Mouse (Mus musculus) kidney, postnatal 0 days (tissue): Measurements from ENCODE around the gene Ubr7. TPM values are rescaled to one million over a fixed set of nuclear protein-coding genes. Genes with fewer than 3 reads are reported as not detected.

Experiments
- ATAC-seq: fragments of 200-750 bp; cut with Nextera tagmentation; replicated peaks from 2 replicates; pipeline ENCODE4 v1.8.0; 2017; ENCODE audit warnings: low read depth, moderate number of reproducible peaks, moderate TSS enrichment, moderate library complexity; ENCODE audit not compliant: low FRiP score
- DNase-seq: peaks from one replicate; pipeline ENCODE4 v3.0.0-alpha.2; 2016; ENCODE audit warnings: low spot score
- H3K27ac ChIP-seq: fragments of 300-500 bp; sonication (generic); 2 replicates; pipeline ENCODE4 v1.5.1; 2014; ENCODE audit warnings: mild to moderate bottlenecking
- H3K27me3 ChIP-seq: fragments of 300-500 bp; sonication (generic); 2 replicates; pipeline ENCODE4 v1.6.1; 2014; ENCODE audit warnings: low read length, mixed read lengths; ENCODE audit not compliant: insufficient read depth
- H3K36me3 ChIP-seq: fragments of 300-500 bp; sonication (generic); 2 replicates; pipeline ENCODE4 v1.6.1; 2014; ENCODE audit warnings: low read length, mixed read lengths; ENCODE audit not compliant: insufficient read depth
- H3K4me1 ChIP-seq: fragments of 300-500 bp; sonication (generic); replicated peaks from 2 replicates; pipeline ENCODE4 v1.6.1; 2014; ENCODE audit warnings: antibody characterized with exemption, low read length, mixed read lengths; ENCODE audit not compliant: insufficient read depth
- H3K4me2 ChIP-seq: fragments of 300-500 bp; sonication (generic); 2 replicates; pipeline ENCODE4 v1.6.1; 2014; ENCODE audit warnings: mild to moderate bottlenecking, low read length, moderate library complexity, mixed read lengths
- H3K4me3 ChIP-seq: fragments of 300-500 bp; sonication (generic); replicated peaks from 2 replicates; pipeline ENCODE4 v1.5.1; 2014; ENCODE audit warnings: low read depth, low read length
- H3K9ac ChIP-seq: fragments of 300-500 bp; sonication (generic); 2 replicates; pipeline ENCODE4 v1.6.1; 2014; ENCODE audit warnings: low read depth, low read length
- H3K9me3 ChIP-seq: fragments of 300-500 bp; sonication (generic); replicated peaks from 2 replicates; pipeline ENCODE4 v1.6.1; 2016; ENCODE audit warnings: low read length, inconsistent platforms, mixed read lengths
- CTCF ChIP-seq: IDR thresholded peaks from 2 replicates; pipeline ENCODE4 v1.5.1; 2016; ENCODE audit warnings: antibody characterized with exemption, low read depth, mild to moderate bottlenecking, moderate library complexity
- WGBS: fragments of 180-500 bp; shearing (Covaris S2); extraction: QIAGEN DNeasy Blood & Tissue Kit; methylation state at CpG from one replicate; pipeline ENCODE4 v1.1.7; 2014; 5-methylcytosine and 5-hydroxymethylcytosine counted together
- polyA plus RNA-seq: library from polyadenylated mRNA; unstranded; fragments of >200 nt; fragmentation: Nextera tagmentation; extraction: Ambion mirVana; gene quantifications from 2 replicates; pipeline ENCODE4 v1.2.1, GENCODE M21; 2015

Gene Ubr7
- polyA plus RNA-seq, 1 experiment from 2014 or later: 30.8 TPM

DNA sequence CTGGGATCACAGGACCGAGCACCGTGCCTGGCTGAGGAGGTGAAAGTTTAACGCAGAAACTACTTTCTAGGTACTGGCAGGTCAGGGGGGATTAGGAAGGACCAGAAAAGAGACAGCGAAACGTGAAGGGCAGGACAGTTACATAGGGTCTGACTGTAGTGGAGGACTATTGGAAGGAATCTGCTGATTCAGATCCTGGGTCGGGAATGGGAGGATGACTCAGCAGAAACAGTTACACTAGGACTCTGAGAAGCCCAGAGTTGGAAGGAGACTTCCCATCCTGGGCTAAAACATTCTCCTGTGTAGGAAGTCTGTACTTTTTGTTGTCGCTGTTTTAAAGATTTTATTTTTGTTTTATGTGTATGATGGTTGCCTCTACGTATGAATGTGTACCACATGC, 13.8 kb downstream of the Ubr7 start:
- 95% methylated on average over 8 of the region's 8 CpGs for WGBS
- no peaks in the 10 kb centered on the region for H3K9me3 ChIP-seq
- TF ChIP-seq CTCF: no peak
- no peak for DNase-seq
- H3K36me3 ChIP-seq: peaks cover 65% of the 10 kb centered on the region
- H3K4me1 ChIP-seq: no peaks in the 10 kb centered on the region
- H3K4me2 ChIP-seq: no peak overlapping the region
- H3K4me3 ChIP-seq: no peak overlapping the region
- no peak overlapping the region for H3K27ac ChIP-seq
- no peak overlapping the region for H3K9ac ChIP-seq
- no peaks in the 10 kb centered on the region for H3K27me3 ChIP-seq
- no peak for ATAC-seq

DNA sequence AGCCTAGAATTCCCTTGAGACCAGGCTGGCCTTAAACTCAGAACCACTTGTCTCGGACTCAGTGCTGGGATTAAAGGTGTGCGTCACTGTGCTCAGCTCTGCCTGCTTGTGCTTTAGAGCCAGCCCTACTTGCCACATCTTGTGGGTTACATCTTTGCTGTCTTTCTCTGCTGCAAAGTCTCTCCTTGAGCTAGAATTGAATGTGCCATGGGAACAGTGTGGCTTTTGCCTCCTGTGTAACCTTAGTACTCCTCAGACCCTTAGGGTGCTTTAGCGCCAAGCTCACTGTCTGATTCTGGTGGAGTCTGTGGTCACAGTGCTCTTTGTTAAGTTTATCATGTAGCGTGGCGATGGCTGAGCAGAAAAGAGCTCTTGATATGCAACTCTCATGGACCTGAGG, 14.9 kb downstream of the Ubr7 start:
- no peak for TF ChIP-seq CTCF
- ATAC-seq (no peak), DNase-seq (no peak)
- H3K27ac ChIP-seq: no peak overlapping the region
- WGBS: 96% methylated on average over 5 of the region's 5 CpGs
- H3K4me1 ChIP-seq: no peaks in the 10 kb centered on the region
- peaks cover 64% of the 10 kb centered on the region for H3K36me3 ChIP-seq
- no peak overlapping the region for H3K4me2 ChIP-seq
- H3K4me3 ChIP-seq: no peak overlapping the region
- H3K9me3 ChIP-seq: no peaks in the 10 kb centered on the region
- H3K27me3 ChIP-seq: no peaks in the 10 kb centered on the region
- H3K9ac ChIP-seq: no peak overlapping the region

DNA sequence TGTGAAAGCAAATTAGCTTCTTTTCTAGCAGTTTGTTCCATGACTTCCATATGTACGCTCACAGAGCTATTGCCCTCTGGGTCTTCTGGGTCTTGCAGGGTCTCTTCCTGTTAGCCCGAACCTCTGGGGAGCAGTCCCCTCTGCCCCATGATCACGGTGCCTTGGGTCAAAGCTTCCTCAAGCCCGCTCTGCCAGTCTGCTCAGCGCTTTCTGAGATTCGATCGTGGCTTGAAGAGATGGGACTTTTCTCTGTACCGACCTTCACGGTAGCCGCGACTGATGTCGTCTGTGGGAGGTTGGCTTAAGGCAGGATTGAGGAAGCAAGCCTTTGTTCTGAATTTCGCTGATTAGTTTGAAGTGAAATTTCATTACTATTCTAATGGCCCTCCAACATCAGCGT, 18.3 kb downstream of the Ubr7 start:
- TF ChIP-seq CTCF: no peak
- no peak for ATAC-seq
- Histone ChIP-seq H3K4me3 (no peak overlapping the region), H3K27ac (no peak overlapping the region), H3K9me3 (no peaks in the 10 kb centered on the region), H3K36me3 (peaks cover 33% of the 10 kb centered on the region), H3K9ac (no peak overlapping the region), H3K27me3 (no peaks in the 10 kb centered on the region), H3K4me2 (no peak overlapping the region), H3K4me1 (no peaks in the 10 kb centered on the region)
- WGBS: 92% methylated on average over 14 of the region's 14 CpGs
- no peak for DNase-seq

GRCm38 (mm10) chr12:102778151-102778550, 20.4 kb downstream of the Ubr7 start:
- Histone ChIP-seq H3K27me3 (no peaks in the 10 kb centered on the region), H3K4me1 (no peaks in the 10 kb centered on the region)
- ATAC-seq: no peak

DNA sequence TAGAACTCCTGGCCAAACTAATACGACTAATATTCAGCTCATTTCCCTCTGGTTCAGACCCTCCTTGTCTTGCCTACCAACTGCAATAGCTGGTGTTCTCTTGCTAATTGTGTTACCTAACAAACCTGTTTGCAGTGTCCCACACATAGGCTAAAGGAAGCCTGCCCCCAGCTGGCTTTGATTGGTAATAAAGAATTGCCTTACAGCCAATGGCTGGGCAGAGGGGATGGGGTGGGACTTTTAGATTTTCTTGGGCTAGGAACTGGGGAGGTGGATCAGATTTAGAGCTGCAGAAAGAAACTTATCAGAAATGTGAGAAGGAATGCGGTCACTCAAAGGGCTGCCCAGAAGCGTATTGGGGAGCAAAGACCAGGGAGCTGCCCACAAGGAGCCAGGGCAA, 21.7 kb downstream of the Ubr7 start:
- Histone ChIP-seq H3K9me3 (no peaks in the 10 kb centered on the region), H3K27ac (no peak overlapping the region), H3K4me2 (no peak overlapping the region), H3K4me1 (no peaks in the 10 kb centered on the region), H3K4me3 (no peak overlapping the region), H3K27me3 (no peaks in the 10 kb centered on the region), H3K36me3 (peaks cover 17% of the 10 kb centered on the region; the same call in 1 of the 2 replicates), H3K9ac (no peak overlapping the region)
- WGBS: 41% methylated on average over 3 of the region's 3 CpGs
- ATAC-seq (no peak; the same call in 1 of the 2 replicates), DNase-seq (peak; percentile 30)
- TF ChIP-seq CTCF: peak; percentile 59

More at GRCm38 (mm10) chr12:102778151-102778550, 20.4 kb downstream of the Ubr7 start:
- no peak overlapping the region for H3K9ac ChIP-seq
- H3K4me2 ChIP-seq: no peak overlapping the region
- no peaks in the 10 kb centered on the region for H3K9me3 ChIP-seq
- H3K27ac ChIP-seq: no peak overlapping the region
- DNase-seq: no peak
- TF ChIP-seq CTCF: no peak
- H3K4me3 ChIP-seq: no peak overlapping the region
- peaks cover 20% of the 10 kb centered on the region for H3K36me3 ChIP-seq
- WGBS: 78% methylated on average over 5 of the region's 5 CpGs

- Histone ChIP-seq H3K36me3 (peaks cover 15% of the 10 kb centered on the region), H3K27me3 (no peaks in the 10 kb centered on the region), H3K4me2 (no peak overlapping the region), H3K4me1 (no peaks in the 10 kb centered on the region), H3K27ac (no peak overlapping the region), H3K9ac (no peak overlapping the region), H3K9me3 (no peaks in the 10 kb centered on the region), H3K4me3 (no peak overlapping the region)
- no peak for TF ChIP-seq CTCF
- DNase-seq: no peak
- WGBS: 80% methylated on average over 5 of the region's 5 CpGs
- ATAC-seq: no peak
Measured at GRCm38 (mm10) chr12:102782841-102783240, 25.1 kb downstream of the Ubr7 start.

DNA sequence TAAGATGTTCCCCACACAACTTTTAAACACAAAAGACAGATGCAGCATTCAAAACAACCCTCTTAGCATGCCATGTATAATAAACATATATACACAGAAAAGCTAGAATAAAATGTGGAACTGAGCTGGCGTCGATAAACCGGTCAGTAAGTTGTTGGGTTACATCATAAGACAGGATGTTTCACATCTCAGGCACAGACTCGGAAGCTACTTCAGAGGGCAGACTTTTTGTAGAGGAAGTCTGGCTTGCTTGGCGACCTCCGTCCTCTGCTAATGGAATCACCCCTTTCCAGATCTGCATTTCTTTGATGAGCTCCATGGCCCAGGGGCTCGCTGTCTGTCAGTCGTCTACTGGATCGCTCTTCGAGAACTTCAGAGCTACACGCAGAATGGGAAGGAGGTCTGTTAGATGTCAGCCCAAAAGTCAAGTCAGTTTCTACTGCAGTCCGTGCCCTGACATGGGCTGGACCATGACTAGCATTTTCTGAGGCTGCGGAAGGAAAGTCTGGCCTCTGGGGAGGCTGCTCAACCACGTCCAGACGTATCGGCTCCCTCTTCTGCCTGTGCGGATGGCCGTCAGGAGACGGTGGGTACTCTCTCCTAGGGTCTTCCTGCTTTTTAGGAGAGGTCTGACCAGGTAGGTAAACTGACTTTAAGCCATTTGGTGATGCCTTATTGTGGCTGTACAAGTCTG, 27.3 kb downstream of the Ubr7 start:
- H3K4me3 ChIP-seq: no peak overlapping the region
- DNase-seq (no peak), ATAC-seq (no peak)
- no peak overlapping the region for H3K27ac ChIP-seq
- H3K36me3 ChIP-seq: peaks cover 29% of the 10 kb centered on the region
- no peaks in the 10 kb centered on the region for H3K9me3 ChIP-seq
- 88% methylated on average over 19 of the region's 19 CpGs for WGBS
- no peaks in the 10 kb centered on the region for H3K27me3 ChIP-seq
- H3K4me2 ChIP-seq: no peak overlapping the region
- no peak overlapping the region for H3K9ac ChIP-seq
- TF ChIP-seq CTCF: no peak
- H3K4me1 ChIP-seq: no peaks in the 10 kb centered on the region
